Mouse (Mus musculus) lung, postnatal 0 days (tissue): Measurements from ENCODE around the gene Prss35. TPM values are rescaled to one million over a fixed set of nuclear protein-coding genes. Genes with fewer than 3 reads are reported as not detected.

ENCODE experiments used
- ATAC-seq: fragments of 200-750 bp; cut with Nextera tagmentation; 2 replicates; pipeline ENCODE4 v1.8.0; 2017; ENCODE audit warnings: moderate library complexity
- DNase-seq: peaks from one replicate; pipeline ENCODE4 v3.0.0-alpha.2; 2016; ENCODE audit warnings: low spot score
- H3K27ac ChIP-seq: fragments of 300-500 bp; sonication (generic); 2 replicates; pipeline ENCODE4 v1.5.1; 2014; ENCODE audit warnings: antibody characterized with exemption, mild to moderate bottlenecking, low read length, mixed read lengths
- H3K27me3 ChIP-seq: fragments of 300-500 bp; sonication (generic); replicated peaks from 2 replicates; pipeline ENCODE4 v1.6.1; 2014; ENCODE audit warnings: low read length, mixed read lengths; ENCODE audit not compliant: insufficient read depth
- H3K36me3 ChIP-seq: fragments of 300-500 bp; sonication (generic); 2 replicates; pipeline ENCODE4 v1.6.1; 2014; ENCODE audit warnings: low read length, mixed read lengths; ENCODE audit not compliant: insufficient read depth
- H3K4me1 ChIP-seq: fragments of 300-500 bp; sonication (generic); 2 replicates; pipeline ENCODE4 v1.6.1; 2014; ENCODE audit warnings: antibody characterized with exemption, low read depth, low read length, mixed read lengths; ENCODE audit not compliant: insufficient read depth
- H3K4me2 ChIP-seq: fragments of 300-500 bp; sonication (generic); replicated peaks from 2 replicates; pipeline ENCODE4 v1.6.1; 2014; ENCODE audit warnings: low read depth, mild to moderate bottlenecking, low read length, moderate library complexity, mixed read lengths
- H3K4me3 ChIP-seq: fragments of 300-500 bp; sonication (generic); 2 replicates; pipeline ENCODE4 v1.5.1; 2014; ENCODE audit warnings: low read depth, low read length
- H3K9ac ChIP-seq: fragments of 300-500 bp; sonication (generic); replicated peaks from 2 replicates; pipeline ENCODE4 v1.6.1; 2014; ENCODE audit warnings: low read depth, mild to moderate bottlenecking
- H3K9me3 ChIP-seq: fragments of 300-500 bp; sonication (generic); 2 replicates; pipeline ENCODE4 v1.6.1; 2016; ENCODE audit warnings: low read length, mixed read lengths
- CTCF ChIP-seq: IDR thresholded peaks from 2 replicates; pipeline ENCODE4 v1.5.1; 2016; ENCODE audit warnings: antibody characterized with exemption, mild to moderate bottlenecking
- EP300 ChIP-seq: IDR thresholded peaks from 2 replicates; pipeline ENCODE4 v1.6.1; 2016; ENCODE audit warnings: antibody characterized with exemption, mild to moderate bottlenecking, control low read depth
- WGBS: fragments of 180-500 bp; shearing (Covaris S2); extraction: QIAGEN DNeasy Blood & Tissue Kit; methylation state at CpG from one replicate; pipeline ENCODE4 v1.1.7; 2014; 5-methylcytosine and 5-hydroxymethylcytosine counted together
- polyA plus RNA-seq: library from polyadenylated mRNA; unstranded; fragments of >200 nt; fragmentation: Nextera tagmentation; extraction: Ambion mirVana; gene quantifications from 2 replicates; pipeline ENCODE4 v1.2.1, GENCODE M21; 2015

Prss35 gene
- polyA plus RNA-seq, 1 experiment from 2014 or later: 18.0 TPM

DNA sequence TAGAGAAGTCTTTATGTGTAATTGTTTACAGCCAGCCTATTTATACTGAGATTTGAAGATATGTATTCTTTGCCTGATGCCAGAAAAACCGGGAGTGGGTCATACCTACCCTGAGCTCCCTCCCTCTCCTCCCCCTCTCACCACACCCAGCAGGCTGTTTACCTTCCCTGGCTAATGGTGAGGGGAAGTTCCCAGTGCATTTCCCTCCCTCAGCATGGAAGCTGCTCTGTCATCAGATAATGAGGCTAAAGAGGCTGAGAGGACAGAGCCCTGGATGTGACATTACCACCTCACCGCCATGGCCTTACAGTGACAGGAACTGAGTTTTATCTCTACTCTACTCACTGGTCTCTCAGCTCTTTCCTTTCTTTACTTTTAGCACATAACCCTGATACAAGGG is 41.6 kb upstream of the Prss35 start:
- no peaks in the 10 kb centered on the region for H3K9me3 ChIP-seq
- no peaks in the 10 kb centered on the region for H3K36me3 ChIP-seq
- peak; percentile 61 for DNase-seq
- TF ChIP-seq CTCF: no peak
- H3K4me3 ChIP-seq: no peak overlapping the region
- peak; percentile 78 for ATAC-seq
- H3K4me2 ChIP-seq: no peak overlapping the region
- no peak overlapping the region for H3K9ac ChIP-seq
- H3K27me3 ChIP-seq: no peaks in the 10 kb centered on the region
- no peaks in the 10 kb centered on the region for H3K4me1 ChIP-seq
- WGBS: 19% methylated on average over 2 of the region's 2 CpGs
- H3K27ac ChIP-seq: peak overlapping the region; percentile 21; the same call in 1 of the 2 replicates

DNA sequence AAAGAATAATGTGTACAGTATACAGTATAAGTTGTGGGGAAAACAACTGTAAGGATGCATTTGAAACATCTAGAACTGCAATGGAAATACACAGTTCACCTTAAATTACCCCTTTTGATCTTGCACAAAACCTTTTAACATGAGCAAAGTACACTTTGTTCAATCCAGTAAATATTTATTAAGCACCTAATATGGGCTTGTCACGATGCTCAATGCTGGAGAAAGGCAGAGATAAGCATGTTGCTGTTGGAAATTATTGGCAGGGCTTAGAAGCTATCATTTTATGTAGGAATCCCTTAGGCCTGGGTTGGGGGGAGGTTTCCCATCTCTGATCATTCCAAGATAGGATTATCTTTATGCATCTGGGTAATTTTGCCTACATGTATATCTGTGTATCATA is 36.0 kb upstream of the Prss35 start:
- 50% methylated on average over 1 of the region's 1 CpGs for WGBS
- no peak for DNase-seq
- H3K4me2 ChIP-seq: no peak overlapping the region
- no peak overlapping the region for H3K9ac ChIP-seq
- no peaks in the 10 kb centered on the region for H3K27me3 ChIP-seq
- no peaks in the 10 kb centered on the region for H3K4me1 ChIP-seq
- H3K9me3 ChIP-seq: no peaks in the 10 kb centered on the region
- no peak for ATAC-seq
- no peak for TF ChIP-seq EP300
- no peak for TF ChIP-seq CTCF
- H3K27ac ChIP-seq: no peak overlapping the region
- no peaks in the 10 kb centered on the region for H3K36me3 ChIP-seq
- no peak overlapping the region for H3K4me3 ChIP-seq

DNA sequence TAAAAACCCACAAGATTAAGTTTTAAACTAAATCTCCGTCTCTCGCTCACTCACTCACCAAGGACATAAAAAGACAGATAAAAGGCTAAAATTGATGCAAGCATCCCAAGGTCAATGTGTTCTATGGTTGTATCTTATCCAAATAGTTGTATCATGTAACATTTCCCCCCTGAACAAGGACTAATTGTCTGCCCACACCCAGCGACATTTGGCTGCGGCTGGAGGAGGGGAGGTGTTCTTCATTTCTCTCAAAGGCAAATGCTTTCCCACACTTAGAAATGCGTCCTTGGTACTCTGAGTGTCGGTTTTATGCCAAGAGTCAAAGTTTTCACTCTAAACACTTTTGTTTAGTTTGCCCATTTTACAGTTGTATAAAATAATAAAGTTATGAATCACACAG is 34.5 kb upstream of the Prss35 start:
- DNase-seq (no peak), ATAC-seq (no peak)
- TF ChIP-seq CTCF (no peak), EP300 (no peak)
- no peak overlapping the region for H3K27ac ChIP-seq
- H3K9ac ChIP-seq: no peak overlapping the region
- H3K4me2 ChIP-seq: no peak overlapping the region
- no peaks in the 10 kb centered on the region for H3K9me3 ChIP-seq
- no peaks in the 10 kb centered on the region for H3K4me1 ChIP-seq
- 50% methylated on average over 6 of the region's 6 CpGs for WGBS
- no peak overlapping the region for H3K4me3 ChIP-seq
- H3K36me3 ChIP-seq: no peaks in the 10 kb centered on the region
- no peaks in the 10 kb centered on the region for H3K27me3 ChIP-seq

DNA sequence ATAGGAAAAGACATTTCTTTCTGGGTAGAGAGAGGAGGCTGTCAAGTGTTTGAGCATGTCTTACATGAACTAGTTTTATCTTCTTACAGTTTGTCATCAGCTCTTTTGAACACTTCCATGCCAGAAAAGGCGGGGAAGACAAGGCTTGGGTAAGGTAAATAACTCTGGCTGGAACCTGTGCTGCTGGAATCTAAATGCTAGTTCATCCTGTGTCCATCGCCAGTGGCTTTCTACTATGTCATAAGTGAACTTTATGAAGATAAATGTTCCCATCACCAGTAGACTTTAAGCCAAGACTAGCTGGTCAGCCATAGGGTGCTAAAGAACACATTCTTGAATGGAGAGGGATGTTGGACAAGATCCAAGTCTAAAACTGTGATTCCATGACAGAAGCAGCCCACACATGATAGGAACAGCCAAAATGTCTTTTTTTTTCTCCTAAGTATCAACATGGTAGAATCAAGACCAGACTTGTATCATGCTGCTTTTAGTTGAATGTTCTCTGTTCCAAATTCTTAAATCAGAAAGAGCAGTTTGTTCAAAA is 33.3 kb upstream of the Prss35 start:
- DNase-seq (no peak), ATAC-seq (no peak)
- Histone ChIP-seq H3K4me2 (no peak overlapping the region), H3K4me1 (no peaks in the 10 kb centered on the region), H3K4me3 (no peak overlapping the region), H3K36me3 (no peaks in the 10 kb centered on the region), H3K9me3 (no peaks in the 10 kb centered on the region), H3K27ac (no peak overlapping the region), H3K9ac (no peak overlapping the region), H3K27me3 (no peaks in the 10 kb centered on the region)
- TF ChIP-seq CTCF (no peak), EP300 (no peak)
- 61% methylated on average over 2 of the region's 2 CpGs for WGBS

DNA sequence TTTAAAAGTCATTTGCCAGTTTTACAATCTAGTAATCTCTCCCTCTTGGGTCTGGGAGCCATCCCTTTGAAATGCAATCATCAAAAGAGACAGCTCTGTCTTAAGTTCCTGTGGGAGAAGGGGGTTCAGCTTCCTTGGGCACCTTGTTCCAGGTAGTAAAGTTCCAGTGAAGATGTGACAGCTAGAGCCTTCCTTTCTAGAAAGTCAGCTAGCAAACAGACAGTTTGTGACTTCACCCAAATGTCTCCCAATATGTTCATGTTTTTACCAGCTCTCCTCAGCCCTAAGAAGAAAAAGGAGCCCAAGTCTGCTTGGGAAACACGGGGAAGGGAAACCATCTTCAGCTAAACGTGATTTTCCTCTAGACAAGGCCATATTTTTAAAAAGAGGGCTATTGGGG is 30.8 kb upstream of the Prss35 start:
- DNase-seq (no peak), ATAC-seq (no peak)
- H3K9me3 ChIP-seq: no peaks in the 10 kb centered on the region
- no peaks in the 10 kb centered on the region for H3K27me3 ChIP-seq
- H3K9ac ChIP-seq: no peak overlapping the region
- no peaks in the 10 kb centered on the region for H3K36me3 ChIP-seq
- no peak overlapping the region for H3K27ac ChIP-seq
- whole genome bisulfite sequencing: 67% methylated on average over 2 of the region's 2 CpGs
- no peak overlapping the region for H3K4me2 ChIP-seq
- no peak overlapping the region for H3K4me3 ChIP-seq
- TF ChIP-seq CTCF (no peak), EP300 (no peak)
- H3K4me1 ChIP-seq: no peaks in the 10 kb centered on the region

DNA sequence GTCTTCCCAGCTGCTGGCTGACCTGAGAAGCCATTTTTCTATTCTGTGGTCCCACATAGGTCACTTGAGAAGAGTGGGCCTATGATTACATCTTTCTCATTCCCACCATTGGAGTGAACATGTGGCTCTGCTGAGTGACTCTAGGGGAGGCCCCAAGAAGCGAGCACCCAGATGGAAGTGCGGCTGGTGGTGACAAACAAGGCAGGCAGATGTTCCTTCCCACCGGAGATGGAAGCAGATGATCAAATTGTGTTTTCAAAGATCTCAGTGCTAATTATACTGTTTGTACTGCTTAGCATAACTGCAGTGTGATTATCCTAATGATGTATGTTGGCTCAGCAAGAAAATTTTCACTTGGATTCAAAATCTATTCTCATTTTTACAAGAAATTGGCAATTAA is 29.4 kb upstream of the Prss35 start:
- no peaks in the 10 kb centered on the region for H3K36me3 ChIP-seq
- WGBS: 93% methylated on average over 3 of the region's 3 CpGs
- H3K9me3 ChIP-seq: no peaks in the 10 kb centered on the region
- H3K4me3 ChIP-seq: no peak overlapping the region
- no peak overlapping the region for H3K27ac ChIP-seq
- no peak overlapping the region for H3K4me2 ChIP-seq
- TF ChIP-seq CTCF (no peak), EP300 (no peak)
- ATAC-seq (no peak), DNase-seq (no peak)
- H3K9ac ChIP-seq: no peak overlapping the region
- H3K27me3 ChIP-seq: no peaks in the 10 kb centered on the region
- H3K4me1 ChIP-seq: no peaks in the 10 kb centered on the region

DNA sequence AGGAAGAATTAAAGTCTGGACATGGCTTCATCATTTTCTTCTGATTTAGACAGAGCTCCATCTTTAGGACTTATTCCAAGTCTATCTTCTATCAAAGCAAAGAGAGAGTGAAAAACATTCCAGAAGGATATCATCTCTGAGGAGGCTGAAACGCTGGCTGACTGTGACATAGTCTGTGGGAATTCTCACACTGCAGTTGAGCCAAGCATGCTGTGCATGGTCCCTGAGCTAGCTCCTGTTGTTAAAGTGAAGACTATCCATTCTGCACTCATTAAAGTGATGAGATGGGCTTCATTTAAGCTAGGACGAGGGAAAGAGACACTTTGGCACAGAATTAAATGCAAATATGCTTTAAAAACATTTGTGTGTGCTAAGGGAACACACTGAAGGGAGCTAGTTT is 26.9 kb upstream of the Prss35 start:
- no peak for TF ChIP-seq EP300
- TF ChIP-seq CTCF: no peak
- H3K27ac ChIP-seq: no peak overlapping the region

More for the DNA sequence above, 26.9 kb upstream of the Prss35 start:
- no peaks in the 10 kb centered on the region for H3K4me1 ChIP-seq
- DNase-seq (no peak), ATAC-seq (no peak)
- H3K9me3 ChIP-seq: no peaks in the 10 kb centered on the region
- no peak overlapping the region for H3K4me3 ChIP-seq
- no peaks in the 10 kb centered on the region for H3K27me3 ChIP-seq
- 37% methylated on average over 2 of the region's 2 CpGs for WGBS
- no peaks in the 10 kb centered on the region for H3K36me3 ChIP-seq
- H3K4me2 ChIP-seq: no peak overlapping the region
- H3K9ac ChIP-seq: no peak overlapping the region
